Mouse (Mus musculus): Measurements from ENCODE around the gene Srd5a2.

Srd5a2 gene

DNA sequence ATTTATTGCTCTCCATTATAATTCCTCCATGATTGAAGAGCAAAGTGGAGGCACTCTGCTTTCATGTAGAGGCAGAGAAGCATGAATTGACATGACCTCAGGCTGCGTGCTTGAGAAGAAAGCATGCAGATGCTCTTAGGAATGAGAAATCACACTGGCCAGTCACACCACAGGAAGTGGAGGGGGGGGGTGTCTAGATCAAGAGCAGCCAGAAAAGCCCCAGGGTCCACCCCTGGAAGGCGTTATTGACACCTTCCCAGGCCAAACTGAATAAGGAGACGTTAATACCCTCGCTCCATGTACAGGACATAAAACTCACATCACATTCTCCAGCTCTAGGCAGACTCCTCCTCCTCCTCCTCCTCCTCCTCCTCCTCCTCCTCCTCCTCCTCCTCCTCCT, 63.2 kb downstream of the Srd5a2 start:
- DNase-seq: no peak

DNA sequence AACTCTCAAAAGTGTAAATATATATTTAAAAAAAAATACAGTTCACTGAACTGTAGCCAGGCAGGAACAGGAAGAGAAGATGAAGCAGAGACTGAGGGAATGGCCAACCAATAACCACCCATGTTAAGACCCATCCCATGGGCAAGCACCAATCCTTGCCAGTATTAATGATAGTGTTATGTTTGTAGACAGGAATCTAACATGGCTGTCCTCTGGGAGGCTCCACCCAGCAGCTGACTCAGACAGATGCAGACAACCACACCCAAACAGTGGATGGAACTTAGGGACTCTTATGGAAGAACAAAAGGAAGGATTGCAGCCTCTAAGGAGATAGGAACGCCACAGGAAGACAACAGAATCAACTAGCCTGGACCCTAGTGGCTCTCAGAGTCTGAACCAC, 64.8 kb downstream of the Srd5a2 start:
- no peak for DNase-seq

DNA sequence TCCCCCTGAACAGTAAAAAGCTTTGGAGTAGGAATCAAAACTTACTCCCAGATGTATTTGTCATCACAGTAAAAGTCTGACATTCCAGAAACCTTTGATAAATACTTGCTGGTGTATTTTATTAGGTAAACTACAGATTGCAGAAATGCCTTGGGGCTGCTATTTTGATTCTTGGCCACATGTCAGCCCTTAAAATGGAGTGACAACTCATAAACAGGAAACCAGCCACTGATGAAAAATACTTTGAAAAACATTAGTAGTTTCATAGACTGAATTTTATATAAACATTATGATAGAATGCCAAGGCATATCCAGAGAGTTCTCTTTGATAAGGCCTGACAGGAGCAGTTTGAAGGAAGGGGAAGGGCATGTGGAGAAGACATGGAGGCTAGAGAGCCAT, 71.7 kb downstream of the Srd5a2 start:
- no peak for DNase-seq

DNA sequence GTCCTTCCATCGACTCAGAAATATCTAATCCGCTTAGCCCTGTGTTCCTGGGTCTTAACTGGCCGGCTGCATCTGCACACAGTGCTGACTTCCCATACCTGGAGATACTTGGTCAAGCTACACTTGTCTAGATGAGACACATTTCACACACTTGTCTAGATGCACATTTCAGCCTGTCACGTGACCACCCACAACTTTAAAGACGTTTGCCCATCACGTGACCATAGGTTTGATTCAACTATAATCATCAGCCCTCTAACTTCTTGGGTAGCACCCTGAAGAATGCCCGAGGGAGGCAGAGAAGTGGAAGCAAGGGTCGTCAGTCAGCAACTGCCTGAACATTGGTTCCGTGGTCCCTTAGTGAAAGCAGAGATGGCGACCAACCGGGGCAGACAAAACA, 75.1 kb downstream of the Srd5a2 start:
- DNase-seq: no peak

DNA sequence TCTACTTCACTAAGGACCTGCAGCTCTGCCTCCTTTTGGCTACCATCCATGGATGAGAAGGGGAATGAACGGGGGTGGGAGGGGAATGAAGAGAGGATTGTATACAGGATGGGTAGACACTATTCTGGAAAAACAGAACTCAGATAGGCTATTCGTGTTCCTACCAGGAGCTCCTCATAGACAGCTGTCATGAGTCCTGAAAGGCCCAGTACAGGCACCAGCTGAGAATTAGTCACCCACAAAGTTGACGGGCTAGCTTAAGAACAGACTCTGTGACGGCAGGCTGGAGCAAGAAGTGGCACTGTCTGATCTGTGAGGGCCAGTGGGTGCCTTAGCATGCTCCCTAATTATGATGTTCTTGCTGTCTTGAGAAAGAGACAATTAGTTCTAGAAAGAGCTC, 76.4 kb downstream of the Srd5a2 start:
- no peak for DNase-seq

DNA sequence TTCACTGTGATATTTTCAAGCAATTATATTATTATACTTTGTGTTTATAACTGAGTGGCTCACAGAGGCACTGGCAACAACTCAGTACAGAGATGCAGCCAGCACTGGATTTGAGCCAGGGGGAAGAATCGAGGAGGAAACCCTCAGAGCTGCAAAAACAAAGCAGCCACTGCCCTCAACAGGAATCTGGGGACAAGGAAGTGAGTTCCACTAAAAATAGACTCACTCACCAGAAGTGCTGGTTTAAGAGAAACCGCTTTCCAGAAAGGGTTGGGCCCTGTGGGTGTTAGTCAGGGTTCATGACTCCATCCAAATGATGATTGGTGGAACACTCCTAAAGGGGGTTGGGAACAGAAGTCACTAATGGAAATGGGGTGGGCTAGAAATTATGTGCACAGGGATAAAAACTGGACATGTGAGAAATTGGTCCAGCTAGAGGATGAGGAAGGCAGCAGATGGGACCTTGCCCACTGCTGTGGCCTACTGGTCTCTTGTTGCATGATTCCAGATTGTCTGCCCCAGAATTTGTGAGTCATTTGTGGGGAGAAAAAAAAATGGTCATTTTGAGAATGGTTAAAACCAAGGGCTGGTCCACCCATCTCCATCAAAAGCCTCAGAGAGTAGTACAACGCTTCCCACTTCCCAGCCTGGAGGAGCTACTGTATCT, 77.2 kb downstream of the Srd5a2 start:
- DNase-seq: peak; percentile 82 to 83
